Mouse (Mus musculus): ENCODE results near the gene Ubl3. TPM values are rescaled to one million over a fixed set of nuclear protein-coding genes. Genes with fewer than 3 reads are reported as not detected.

The Ubl3 gene
- polyA plus RNA-seq, 1 experiment, result 19.1 TPM

DNA sequence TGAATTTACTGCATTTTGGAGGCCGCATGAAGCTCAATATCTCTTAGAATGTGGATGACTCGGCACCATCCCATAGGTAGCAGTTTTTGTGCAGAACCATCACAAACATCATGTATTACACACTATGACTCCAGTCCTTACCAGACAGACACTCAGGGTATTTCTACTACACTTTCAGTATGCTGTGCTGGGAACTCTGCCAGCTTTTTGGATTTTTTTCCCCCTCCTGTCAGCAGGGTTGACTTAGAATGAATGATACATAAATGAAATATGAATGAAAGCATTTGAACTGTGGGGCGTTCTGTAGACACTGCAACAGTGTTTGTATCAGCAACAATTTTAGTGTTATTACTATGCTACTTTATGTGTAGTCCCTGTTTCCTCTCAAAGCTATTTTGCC is 17.9 kb downstream of the Ubl3 start:
- H3ac ChIP-seq (ENCODE audit: control insufficient read depth, insufficient read length, low read depth), result no peak overlapping the region
- H3K79me3 ChIP-seq (ENCODE audit: low read depth), result peaks cover 85% of the 10 kb centered on the region
- H3K79me2 ChIP-seq (ENCODE audit: control insufficient read depth, insufficient read depth), result peaks cover 91% of the 10 kb centered on the region

DNA sequence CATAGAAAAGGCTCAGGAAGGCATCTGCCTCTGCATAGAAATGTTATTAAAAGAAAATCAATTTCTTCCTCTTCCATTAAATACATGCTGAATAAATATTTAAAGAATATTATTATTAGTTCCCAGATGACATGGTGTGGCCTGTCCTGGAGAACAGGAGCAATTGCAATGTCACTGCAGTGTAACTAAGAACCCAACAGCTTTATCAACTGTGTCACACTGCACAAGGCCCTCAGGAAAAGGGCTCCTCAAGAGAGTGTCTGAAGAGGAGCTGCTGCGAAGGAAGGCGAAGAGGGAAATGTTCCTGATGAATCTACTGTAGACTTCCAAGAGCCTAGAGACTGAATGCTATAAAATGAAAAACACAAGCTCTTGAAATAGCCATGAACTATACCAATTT is 18.7 kb downstream of the Ubl3 start:
- H3K4me3 ChIP-seq (ENCODE audit: insufficient read depth, poor library complexity, severe bottlenecking), result no peak overlapping the region
- H3K36me3 ChIP-seq (ENCODE audit: control insufficient read depth, insufficient read depth), result no peaks in the 10 kb centered on the region
- H3ac ChIP-seq (ENCODE audit: control insufficient read depth, insufficient read length, low read depth), result no peak overlapping the region
- peaks cover 85% of the 10 kb centered on the region for H3K79me3 ChIP-seq (ENCODE audit: low read depth)
- H3K79me2 ChIP-seq (ENCODE audit: control insufficient read depth, insufficient read depth), result peaks cover 91% of the 10 kb centered on the region
- TF ChIP-seq FOSL1 (IDR thresholded peaks at IDR 0.05; ENCODE audit: insufficient read depth, low read length, poor library complexity, severe bottlenecking) (no peak), CTCF (IDR thresholded peaks at IDR 0.05; ENCODE audit: control insufficient read depth, insufficient read depth, insufficient read length) (no peak), MAX (IDR thresholded peaks at IDR 0.05) (no peak)
- no peaks in the 10 kb centered on the region for H3K27me3 ChIP-seq (ENCODE audit: control insufficient read depth, insufficient read depth, insufficient read length)

More for the DNA sequence above, 17.9 kb downstream of the Ubl3 start:
- Histone ChIP-seq H3K36me3 (ENCODE audit: control insufficient read depth, insufficient read depth) (no peaks in the 10 kb centered on the region), H3K4me3 (ENCODE audit: insufficient read depth, poor library complexity, severe bottlenecking) (no peak overlapping the region), H3K27me3 (ENCODE audit: control insufficient read depth, insufficient read depth, insufficient read length) (no peaks in the 10 kb centered on the region)
- TF ChIP-seq MYOD1 (IDR thresholded peaks at IDR 0.05; ENCODE audit: control insufficient read depth, insufficient read length, low read depth) (no peak), FOSL1 (IDR thresholded peaks at IDR 0.05; ENCODE audit: insufficient read depth, low read length, poor library complexity, severe bottlenecking) (no peak), MAX (IDR thresholded peaks at IDR 0.05) (no peak), USF1 (IDR thresholded peaks at IDR 0.05; ENCODE audit: low read depth) (no peak)

DNA sequence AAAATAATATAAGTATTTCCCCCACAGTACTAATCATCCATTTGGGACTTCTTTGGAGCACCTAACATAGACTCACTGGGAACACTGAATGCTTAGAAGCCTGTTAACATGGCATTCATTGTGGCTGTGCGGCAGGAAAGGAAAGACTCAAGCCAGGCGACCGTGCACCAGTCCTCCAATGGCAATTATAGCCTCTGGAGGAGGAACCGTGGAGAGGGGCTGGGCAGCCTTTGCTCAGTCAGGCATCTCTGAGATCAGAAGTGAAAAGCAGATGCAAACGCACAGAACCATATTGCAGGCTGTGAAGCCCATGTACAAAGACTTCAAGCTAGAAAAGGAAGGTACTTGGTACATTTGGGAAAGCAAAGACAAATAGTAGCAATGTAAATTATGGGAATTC is 20.4 kb downstream of the Ubl3 start:
- H3K4me3 ChIP-seq (ENCODE audit: insufficient read depth, poor library complexity, severe bottlenecking), result no peak overlapping the region
- no peaks in the 10 kb centered on the region for H3K36me3 ChIP-seq (ENCODE audit: control insufficient read depth, insufficient read depth)
- peaks cover 91% of the 10 kb centered on the region for H3K79me2 ChIP-seq (ENCODE audit: control insufficient read depth, insufficient read depth)
- H3ac ChIP-seq (ENCODE audit: control insufficient read depth, insufficient read length, low read depth), result no peak overlapping the region
- TF ChIP-seq FOSL1 (IDR thresholded peaks at IDR 0.05; ENCODE audit: insufficient read depth, low read length, poor library complexity, severe bottlenecking) (no peak), CEBPB (IDR thresholded peaks at IDR 0.05; ENCODE audit: low read depth) (no peak), USF1 (IDR thresholded peaks at IDR 0.05; ENCODE audit: low read depth) (no peak), MYOD1 (IDR thresholded peaks at IDR 0.05; ENCODE audit: control insufficient read depth, insufficient read length, low read depth) (no peak), MAX (IDR thresholded peaks at IDR 0.05) (no peak), CTCF (IDR thresholded peaks at IDR 0.05; ENCODE audit: control insufficient read depth, insufficient read depth, insufficient read length) (no peak), MYOG (IDR thresholded peaks at IDR 0.05; ENCODE audit: control insufficient read depth, extremely low read depth, insufficient read length) (no peak)
- peaks cover 79% of the 10 kb centered on the region for H3K79me3 ChIP-seq (ENCODE audit: low read depth)
- H3K27me3 ChIP-seq (ENCODE audit: control insufficient read depth, insufficient read depth, insufficient read length), result no peaks in the 10 kb centered on the region

DNA sequence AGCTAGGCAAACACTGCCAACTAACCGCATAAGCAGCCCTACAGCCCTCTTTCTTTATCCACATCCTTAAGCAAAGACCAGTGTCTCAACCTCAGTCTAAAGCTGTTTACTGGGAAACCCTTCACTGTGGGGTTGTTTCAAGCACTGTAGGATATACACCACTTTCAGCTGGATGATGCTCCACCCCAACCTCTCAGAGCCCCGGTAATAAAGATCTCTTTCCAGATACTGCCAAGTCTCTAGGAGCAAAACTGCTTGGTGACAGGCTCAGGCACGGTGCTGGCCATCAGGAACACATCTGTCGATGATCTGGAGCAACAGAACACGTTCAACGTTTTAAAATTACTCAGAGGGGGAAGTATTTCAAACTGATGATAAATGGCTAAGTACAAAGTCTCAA is 25.0 kb downstream of the Ubl3 start:
- no peaks in the 10 kb centered on the region for H3K27me3 ChIP-seq (ENCODE audit: control insufficient read depth, insufficient read depth, insufficient read length)
- no peak for TF ChIP-seq USF1 (IDR thresholded peaks at IDR 0.05; ENCODE audit: low read depth)
- no peak for TF ChIP-seq MYOD1 (IDR thresholded peaks at IDR 0.05; ENCODE audit: control insufficient read depth, insufficient read length, low read depth)
- no peak for TF ChIP-seq MAX (IDR thresholded peaks at IDR 0.05)
- TF ChIP-seq MYOG (IDR thresholded peaks at IDR 0.05; ENCODE audit: control insufficient read depth, extremely low read depth, insufficient read length), result no peak
- TF ChIP-seq CTCF (IDR thresholded peaks at IDR 0.05; ENCODE audit: control insufficient read depth, insufficient read depth, insufficient read length), result no peak
- no peak for TF ChIP-seq FOSL1 (IDR thresholded peaks at IDR 0.05; ENCODE audit: insufficient read depth, low read length, poor library complexity, severe bottlenecking)
- TF ChIP-seq CEBPB (IDR thresholded peaks at IDR 0.05; ENCODE audit: low read depth), result no peak
- no peak overlapping the region for H3K4me3 ChIP-seq (ENCODE audit: insufficient read depth, poor library complexity, severe bottlenecking)
- H3ac ChIP-seq (ENCODE audit: control insufficient read depth, insufficient read length, low read depth), result no peak overlapping the region
- no peaks in the 10 kb centered on the region for H3K36me3 ChIP-seq (ENCODE audit: control insufficient read depth, insufficient read depth)
- peaks cover 76% of the 10 kb centered on the region for H3K79me3 ChIP-seq (ENCODE audit: low read depth)
- peaks cover 99% of the 10 kb centered on the region for H3K79me2 ChIP-seq (ENCODE audit: control insufficient read depth, insufficient read depth)

DNA sequence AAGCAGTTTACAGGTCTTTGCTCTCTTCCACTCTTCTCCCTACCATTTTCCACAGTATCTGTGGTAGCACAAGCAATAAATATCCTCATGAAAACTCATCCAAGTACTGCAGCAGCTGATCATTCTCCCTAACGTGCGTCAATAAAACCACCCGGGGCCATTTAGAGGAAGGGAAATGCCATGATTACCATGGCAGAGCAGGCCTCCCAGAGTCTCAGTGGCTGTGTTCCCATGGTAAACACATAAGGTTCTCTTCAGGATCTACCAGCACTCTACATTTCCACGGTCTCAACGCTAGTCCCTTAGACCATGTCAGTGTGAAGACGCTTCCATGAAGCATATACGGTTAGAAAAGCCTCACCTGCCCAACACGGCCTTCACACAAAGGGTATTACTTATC is 26.0 kb downstream of the Ubl3 start:
- no peak overlapping the region for H3ac ChIP-seq (ENCODE audit: control insufficient read depth, insufficient read length, low read depth)
- H3K36me3 ChIP-seq (ENCODE audit: control insufficient read depth, insufficient read depth), result no peaks in the 10 kb centered on the region
- no peak overlapping the region for H3K4me3 ChIP-seq (ENCODE audit: insufficient read depth, poor library complexity, severe bottlenecking)
- TF ChIP-seq CTCF (IDR thresholded peaks at IDR 0.05; ENCODE audit: control insufficient read depth, insufficient read depth, insufficient read length) (no peak), FOSL1 (IDR thresholded peaks at IDR 0.05; ENCODE audit: insufficient read depth, low read length, poor library complexity, severe bottlenecking) (no peak), MAX (IDR thresholded peaks at IDR 0.05) (no peak), USF1 (IDR thresholded peaks at IDR 0.05; ENCODE audit: low read depth) (no peak), MYOD1 (IDR thresholded peaks at IDR 0.05; ENCODE audit: control insufficient read depth, insufficient read length, low read depth) (no peak), CEBPB (IDR thresholded peaks at IDR 0.05; ENCODE audit: low read depth) (no peak), MYOG (IDR thresholded peaks at IDR 0.05; ENCODE audit: control insufficient read depth, extremely low read depth, insufficient read length) (no peak)
- peaks cover 74% of the 10 kb centered on the region for H3K79me3 ChIP-seq (ENCODE audit: low read depth)
- no peaks in the 10 kb centered on the region for H3K27me3 ChIP-seq (ENCODE audit: control insufficient read depth, insufficient read depth, insufficient read length)
- peaks cover 99% of the 10 kb centered on the region for H3K79me2 ChIP-seq (ENCODE audit: control insufficient read depth, insufficient read depth)

DNA sequence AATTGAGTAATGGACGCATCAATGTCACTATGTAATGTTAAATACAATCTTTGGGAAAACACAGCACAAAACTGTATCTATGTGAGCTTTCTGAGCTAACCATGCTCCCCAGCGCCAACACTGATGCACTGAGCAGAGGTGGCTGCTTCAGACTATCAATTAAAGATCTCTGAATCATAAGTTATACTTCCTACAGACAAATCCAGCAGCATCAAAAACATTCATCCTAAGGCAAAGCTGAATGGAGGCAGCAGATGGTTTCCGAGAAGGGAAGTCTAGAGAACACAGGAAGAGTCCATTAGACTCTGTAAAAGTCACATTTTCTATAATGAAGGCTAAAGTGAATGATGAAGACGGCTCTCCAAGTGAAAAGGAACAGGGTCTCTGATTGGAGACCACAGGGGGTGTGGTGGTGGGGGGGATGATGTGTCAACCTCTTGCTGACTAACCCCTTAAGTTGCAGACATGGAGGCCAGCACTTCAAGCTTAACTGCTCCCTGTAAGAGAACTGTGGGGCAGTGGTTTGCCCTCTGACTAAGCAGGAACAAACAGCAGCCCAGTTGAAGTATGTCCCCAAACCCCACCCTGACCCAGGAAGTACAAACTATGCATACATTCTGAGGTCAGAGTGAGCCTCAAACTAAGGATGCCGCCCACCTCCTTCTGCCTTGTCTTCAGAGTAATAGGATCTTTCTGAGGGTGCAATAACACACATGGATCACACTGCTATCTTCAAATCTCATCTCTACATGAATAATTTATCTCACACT is 29.2 kb downstream of the Ubl3 start:
- no peaks in the 10 kb centered on the region for H3K27me3 ChIP-seq (ENCODE audit: control insufficient read depth, insufficient read depth, insufficient read length)
- H3K79me3 ChIP-seq (ENCODE audit: low read depth), result peaks cover 66% of the 10 kb centered on the region
- H3K4me3 ChIP-seq (ENCODE audit: insufficient read depth, poor library complexity, severe bottlenecking), result no peak overlapping the region
- no peaks in the 10 kb centered on the region for H3K36me3 ChIP-seq (ENCODE audit: control insufficient read depth, insufficient read depth)
- no peak overlapping the region for H3ac ChIP-seq (ENCODE audit: control insufficient read depth, insufficient read length, low read depth)
- peaks cover 96% of the 10 kb centered on the region for H3K79me2 ChIP-seq (ENCODE audit: control insufficient read depth, insufficient read depth)
- no peak for TF ChIP-seq MAX (IDR thresholded peaks at IDR 0.05)
- no peak for TF ChIP-seq USF1 (IDR thresholded peaks at IDR 0.05; ENCODE audit: low read depth)
- TF ChIP-seq MYOD1 (IDR thresholded peaks at IDR 0.05; ENCODE audit: control insufficient read depth, insufficient read length, low read depth), result no peak
- TF ChIP-seq CTCF (IDR thresholded peaks at IDR 0.05; ENCODE audit: control insufficient read depth, insufficient read depth, insufficient read length), result no peak
- TF ChIP-seq MYOG (IDR thresholded peaks at IDR 0.05; ENCODE audit: control insufficient read depth, extremely low read depth, insufficient read length), result no peak

Data from C2C12 (cell line).